ENCODE assay signal across 13 mouse cellular contexts in the genomic region with DNA sequence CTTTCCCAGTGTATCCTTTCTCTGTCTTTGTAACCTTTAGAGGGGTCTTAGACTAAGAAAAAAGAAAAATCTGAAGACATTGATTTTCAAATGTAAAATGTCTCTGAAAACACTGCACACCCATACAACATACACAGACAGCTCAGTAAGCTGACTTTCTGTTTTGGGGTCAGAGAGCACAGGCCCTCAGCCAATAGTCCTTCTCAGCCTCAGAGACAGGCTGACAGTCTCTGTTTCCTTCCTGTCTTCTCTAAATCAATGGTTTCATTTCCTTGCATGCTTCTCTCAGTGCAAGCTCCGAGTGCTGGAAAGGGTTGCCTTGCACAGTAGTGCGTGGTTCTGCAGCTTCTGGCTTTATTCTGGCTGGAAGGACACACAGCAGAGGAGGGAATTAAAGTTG. TPM values are rescaled to one million over a fixed set of nuclear protein-coding genes. Genes with fewer than 3 reads are reported as not detected.
DNase-seq lines count a peak whose midpoint lies in the region; ATAC-seq and TF ChIP-seq lines count a peak whose summit lies in the region.
"Had no signal": no experiment of that assay in that cellular context is flagged by ENCODE, and none has a peak within 500 bp of the region (broad histone marks: within the 10 kb centered on the region; RNA-seq: fewer than 3 reads in every experiment).

No protein-coding gene starts in this region.

- H3K4me1 ChIP-seq in liver, postnatal 0 days (ENCODE audit: insufficient read depth) = peaks cover 6% of the 10 kb centered on the region
- H3K4me1 ChIP-seq in liver, embryonic 11.5 days (replicated peaks; ENCODE audit: control insufficient read depth, insufficient read depth, low read length) = no peaks in the 10 kb centered on the region
- H3K4me1 ChIP-seq: neural tube, embryonic 13.5 days had no signal

- no peaks in the 10 kb centered on the region for H3K36me3 ChIP-seq in liver, postnatal 0 days (replicated peaks; ENCODE audit: insufficient read depth, low read length)
- no peaks in the 10 kb centered on the region for H3K36me3 ChIP-seq in liver, embryonic 11.5 days (ENCODE audit: control insufficient read depth, insufficient read depth, low read length)
- H3K36me3 ChIP-seq: neural tube, embryonic 13.5 days had no signal

- no peak overlapping the region for H3K4me3 ChIP-seq in liver, postnatal 0 days (ENCODE audit: low read depth, low read length)
- H3K4me3 ChIP-seq in liver, embryonic 11.5 days (ENCODE audit: low read depth, low read length) = no peak overlapping the region
- H3K4me3 ChIP-seq: erythroblast, embryonic 14.5 days; neural tube, embryonic 13.5 days had no signal

- peak; percentile 35 for ATAC-seq in liver, postnatal 0 days
- ATAC-seq in liver, embryonic 11.5 days (replicated peaks; ENCODE audit: low FRiP score) = no peak
- peak; percentile 95 for ATAC-seq in CD4-positive, CD25-positive, alpha-beta regulatory T cell, adult 4 months
- ATAC-seq: Patski had no signal

- 0 out of 2 replicates have a peak, but pooled peaks cover 4% of the 10 kb centered on the region for H3K9me3 ChIP-seq in liver, postnatal 0 days (ENCODE audit: low read length)
- no peaks in the 10 kb centered on the region for H3K9me3 ChIP-seq in liver, embryonic 11.5 days (ENCODE audit: control insufficient read depth, low read length)
- H3K9me3 ChIP-seq: neural tube, embryonic 13.5 days had no signal

- no peak for DNase-seq in liver, postnatal 0 days
- DNase-seq in liver, embryonic 11.5 days (ENCODE audit: low spot score) = no peak
- DNase-seq in B cell, adult 2 months = peak; percentile 14 to 32
- peak; percentile 40 to 54 for DNase-seq in kidney, postnatal 36 days
- no peak for DNase-seq in left cerebral cortex, adult 9 months (ENCODE audit: low spot score in 2 of 2)
- no peak for DNase-seq in cerebellum, adult 9-11 months
- DNase-seq in MN1 (ENCODE audit: low spot score) = no peak
- DNase-seq: cerebellum, postnatal 14 days; thymus, postnatal 36 days had no signal

- no peak for TF ChIP-seq EP300 in liver, postnatal 0 days (IDR thresholded peaks at IDR 0.05; ENCODE audit: low read depth)

- peak overlapping the region; percentile 64 for H3K27ac ChIP-seq in liver, postnatal 0 days (ENCODE audit: low read depth)
- H3K27ac ChIP-seq in liver, embryonic 11.5 days (ENCODE audit: low read depth, low read length) = no peak overlapping the region
- H3K27ac ChIP-seq: neural tube, embryonic 13.5 days had no signal

- H3K4me2 ChIP-seq in liver, postnatal 0 days (ENCODE audit: low read depth, low read length) = no peak overlapping the region
- no peak overlapping the region for H3K4me2 ChIP-seq in liver, embryonic 11.5 days
- H3K4me2 ChIP-seq: neural tube, embryonic 13.5 days had no signal

- TF ChIP-seq CTCF in liver, postnatal 0 days (IDR thresholded peaks at IDR 0.05; ENCODE audit: low read depth) = no peak

- no peaks in the 10 kb centered on the region for H3K27me3 ChIP-seq in liver, postnatal 0 days (ENCODE audit: insufficient read depth, low read length)
- H3K27me3 ChIP-seq in liver, embryonic 11.5 days (replicated peaks; ENCODE audit: control insufficient read depth, insufficient read depth, low read length) = no peaks in the 10 kb centered on the region
- H3K27me3 ChIP-seq: neural tube, embryonic 13.5 days; Patski had no signal

- no peak overlapping the region for H3K9ac ChIP-seq in liver, postnatal 0 days (replicated peaks)
- H3K9ac ChIP-seq in liver, embryonic 11.5 days (ENCODE audit: low read depth, low read length) = no peak overlapping the region
- H3K9ac ChIP-seq: neural tube, embryonic 13.5 days had no signal

- WGBS in liver, postnatal 0 days (ENCODE audit: insufficient replicate concordance) = 38% methylated on average over 2 of the region's 2 CpGs
- 46% methylated on average over 2 of the region's 2 CpGs for WGBS in liver, embryonic 11.5 days

RNA-seq across cellular contexts. Expression of a gene that starts 21.3 kb away (rescaled TPM):
- polyA plus RNA-seq in liver, postnatal 0 days (2015; fragmentation: Nextera tagmentation; extraction: Ambion mirVana) = 21.6 and 21.8 TPM in 2 replicates
- polyA plus RNA-seq in liver, embryonic 11.5 days (2014; fragmentation: Nextera tagmentation; extraction: Ambion mirVana) = 28.8 and 30.3 TPM in 2 replicates
- 100 to 1,000 TPM; 197 to 203 TPM for polyA plus RNA-seq in CD4-positive, CD25-positive, alpha-beta regulatory T cell, adult 4 months (2017; shearing (Covaris generic))

Comparison
In these comparisons a context has a peak if more than half of its experiments do, and no peak if none do; other contexts are left out.
1. DNase-seq: peak in B cell, adult 2 months (2 of 2) and kidney, postnatal 36 days (2 of 2); none in liver, postnatal 0 days (single experiment), liver, embryonic 11.5 days (single experiment), left cerebral cortex, adult 9 months (0 of 2), cerebellum, adult 9-11 months (single experiment) and MN1 (single experiment).